Mouse (Mus musculus) ES-E14 (cell line): ENCODE results near the gene Rab8a.
A peak's percentile ranks its signal among the peaks of the same experiment; 100 is the strongest.

Source experiments
- CHD2 ChIP-seq: IDR thresholded peaks from 2 replicates; pipeline ENCODE4 v1.6.1; 2014; ENCODE audit warnings: mild to moderate bottlenecking, low read depth, low read length, inconsistent platforms
- HCFC1 ChIP-seq: IDR thresholded peaks from 2 replicates; pipeline ENCODE4 v1.6.1; 2012; ENCODE audit warnings: low read length, inconsistent platforms, borderline replicate concordance; ENCODE audit not compliant: insufficient read depth
- MAFK ChIP-seq: IDR thresholded peaks from 2 replicates; pipeline ENCODE4 v1.6.1; 2014; ENCODE audit warnings: mild to moderate bottlenecking, low read depth, low read length, inconsistent platforms; ENCODE audit not compliant: insufficient read depth
- ZC3H11A ChIP-seq: IDR thresholded peaks from 2 replicates; pipeline ENCODE4 v1.6.1; 2012; ENCODE audit warnings: low read depth, mild to moderate bottlenecking, inconsistent platforms, low read length, borderline replicate concordance
- ZNF384 ChIP-seq: IDR thresholded peaks from 2 replicates; pipeline ENCODE4 v1.6.1; 2012; ENCODE audit warnings: low read depth, low read length, inconsistent platforms

DNA sequence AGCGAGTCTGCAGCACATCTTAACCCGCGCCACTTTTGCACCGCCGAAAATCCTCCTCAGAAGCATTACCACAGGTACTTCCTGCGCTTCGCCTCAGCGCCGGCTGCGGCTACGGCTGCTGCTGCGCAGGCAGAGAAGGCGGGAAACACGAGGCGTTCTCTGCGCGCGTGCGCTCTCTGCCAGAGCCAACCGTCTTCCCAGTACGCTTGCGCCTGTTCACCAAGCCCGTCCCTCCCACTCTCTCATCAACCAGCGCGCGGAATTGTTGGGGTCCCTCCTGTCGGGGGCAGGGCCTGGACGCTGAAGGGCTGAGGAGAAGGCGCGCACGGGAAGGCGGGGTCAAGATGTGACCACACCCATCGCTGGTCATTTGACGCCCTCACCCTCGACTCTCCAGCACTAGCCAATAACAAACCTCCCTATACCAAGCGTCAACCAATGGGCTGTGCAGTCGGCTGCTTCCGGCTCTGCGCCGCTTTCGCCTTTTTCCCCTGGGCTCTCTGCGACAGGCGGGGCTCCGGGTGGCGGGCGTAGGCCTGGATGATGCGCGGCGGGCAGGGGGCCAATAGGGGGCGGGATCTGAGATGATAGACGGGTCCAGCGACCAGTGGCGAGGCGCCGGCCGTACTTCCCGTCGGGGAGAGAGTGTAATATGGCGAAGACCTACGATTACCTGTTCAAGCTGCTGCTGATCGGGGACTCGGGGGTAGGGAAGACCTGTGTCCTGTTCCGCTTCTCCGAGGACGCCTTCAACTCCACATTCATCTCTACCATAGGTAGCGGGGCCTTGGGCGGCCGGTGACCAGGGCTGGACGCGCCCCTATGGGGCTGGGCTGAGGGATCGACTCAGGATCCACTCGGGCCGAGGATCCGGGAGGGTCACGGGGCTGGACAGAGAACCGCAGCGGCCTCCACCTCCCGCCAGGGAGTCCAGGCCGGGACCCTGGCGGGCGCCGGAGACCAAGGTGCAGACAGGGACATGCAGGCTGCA lies at the start of gene Rab8a:
- no peak for TF ChIP-seq MAFK
- no peak for TF ChIP-seq ZNF384
- no peak for TF ChIP-seq ZC3H11A
- TF ChIP-seq CHD2: peak; percentile 76
- 0 out of 2 replicates have a peak, but pooled peaks have one; percentile 66 for TF ChIP-seq HCFC1
